Mouse (Mus musculus): ENCODE measurements around the gene Mapk8ip1. TPM values are rescaled to one million over a fixed set of nuclear protein-coding genes. Genes with fewer than 3 reads are reported as not detected.

Mapk8ip1 gene
- polyA plus RNA-seq (2012; rRNA removed; ENCODE audit: low replicate concordance): 31.3 and 54.1 TPM in 2 replicates

DNA sequence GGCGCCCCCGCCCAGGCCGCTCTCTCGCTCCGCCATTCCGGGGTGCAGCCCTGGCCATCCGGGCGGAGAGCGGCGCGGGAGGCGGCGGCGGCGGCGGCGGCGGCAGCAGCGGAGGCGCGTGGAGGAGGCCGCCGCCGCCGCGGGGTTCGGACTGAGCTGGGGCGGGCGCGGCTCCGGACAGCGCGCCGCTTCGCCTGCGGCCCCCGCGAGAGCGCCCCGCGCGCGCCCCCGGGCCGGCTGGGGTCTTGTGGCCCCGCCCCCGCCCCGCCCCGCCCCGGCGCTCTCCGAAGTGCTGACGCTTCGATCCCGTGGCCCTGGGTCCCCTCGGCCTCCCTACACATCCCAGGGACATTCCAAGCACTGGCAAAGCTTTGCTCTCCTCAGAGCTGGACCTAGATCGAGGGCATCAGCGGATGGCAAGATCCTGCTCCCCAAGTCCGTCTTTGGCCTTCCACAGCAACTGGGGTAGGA, at the start of gene Mapk8ip1:
Gene Mapk8ip1 (minus strand): TSS at position 173 of the 471 bp plus-strand sequence.

DNA sequence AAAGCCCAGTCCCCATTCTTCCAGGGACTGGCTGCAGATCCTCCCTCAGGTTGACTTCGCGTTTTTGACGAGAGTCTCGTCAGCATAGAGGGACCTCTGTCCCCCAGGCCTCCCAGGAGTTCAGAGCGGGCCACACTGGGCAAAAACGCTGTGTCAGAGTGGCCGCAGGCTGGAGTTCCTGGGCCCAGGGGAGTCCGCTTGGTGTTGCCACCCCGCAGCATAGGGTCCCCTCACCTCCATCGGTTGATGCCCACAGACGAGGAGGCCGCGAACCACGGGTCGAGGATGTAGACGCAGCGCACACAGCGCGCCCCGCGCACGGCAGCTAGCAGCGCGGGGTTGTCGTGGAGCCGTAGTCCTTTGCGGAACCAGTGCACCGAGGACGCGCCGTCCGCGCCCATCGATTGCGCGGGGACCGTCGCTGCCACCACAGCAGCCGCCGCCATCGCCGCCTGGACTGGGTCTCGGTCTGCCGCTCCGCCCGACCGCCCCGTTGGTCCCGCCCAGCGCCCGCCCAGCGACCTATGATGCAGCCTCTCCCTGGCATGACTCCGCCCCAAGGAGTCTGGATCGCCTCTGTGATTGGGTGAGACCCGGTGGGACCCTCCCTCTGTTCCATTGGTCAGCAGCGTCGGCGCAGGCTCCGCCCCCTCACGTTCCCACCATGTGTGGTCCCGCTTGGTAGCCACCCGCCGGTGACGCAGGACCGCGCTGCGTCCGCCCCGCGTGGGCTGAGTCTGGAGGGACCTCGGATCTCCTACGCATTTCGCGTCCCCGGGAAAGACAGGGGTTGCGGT, 32.7 kb upstream of the Mapk8ip1 start, which contains the start of gene Cry2:
Gene Cry2 (minus strand): TSS at position 466 of the 797 bp plus-strand sequence.

DNA sequence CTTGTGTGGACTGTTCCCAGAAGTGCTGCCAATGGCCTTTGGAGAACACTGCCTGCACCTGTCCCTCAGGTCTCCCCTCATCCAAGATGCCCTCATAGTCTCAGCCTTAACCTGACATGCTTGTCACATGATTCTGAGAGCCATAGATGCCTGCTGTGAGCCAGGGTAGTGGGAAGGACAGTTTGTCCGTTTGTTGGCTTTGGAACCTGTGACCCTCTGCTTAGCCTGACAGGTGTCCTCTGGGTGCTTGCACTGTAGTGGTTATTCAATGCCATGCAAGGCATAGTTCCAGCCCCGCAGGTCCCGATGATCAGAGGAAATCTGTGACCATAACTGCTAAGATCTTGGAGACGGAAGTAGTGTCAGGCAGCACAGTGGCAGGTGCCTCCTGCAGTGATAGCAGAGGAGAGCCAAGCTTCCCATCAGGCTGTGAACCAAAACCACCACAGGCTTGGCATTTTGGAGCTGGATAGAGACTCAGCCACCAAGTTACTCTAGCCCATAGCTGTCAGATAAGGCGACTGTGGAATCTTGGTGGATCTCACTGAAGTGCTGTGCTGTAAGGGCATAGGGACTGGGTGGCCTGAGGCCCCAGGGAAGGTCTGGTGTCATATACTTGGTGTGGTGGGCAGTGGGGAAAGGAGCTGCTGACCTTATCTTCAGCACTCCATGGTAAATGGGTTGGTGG, 19.0 kb downstream of the Mapk8ip1 start, which contains the start of gene 1700029I15Rik:
Gene 1700029I15Rik (plus strand): TSS at position 638 of the 688 bp plus-strand sequence.

DNA sequence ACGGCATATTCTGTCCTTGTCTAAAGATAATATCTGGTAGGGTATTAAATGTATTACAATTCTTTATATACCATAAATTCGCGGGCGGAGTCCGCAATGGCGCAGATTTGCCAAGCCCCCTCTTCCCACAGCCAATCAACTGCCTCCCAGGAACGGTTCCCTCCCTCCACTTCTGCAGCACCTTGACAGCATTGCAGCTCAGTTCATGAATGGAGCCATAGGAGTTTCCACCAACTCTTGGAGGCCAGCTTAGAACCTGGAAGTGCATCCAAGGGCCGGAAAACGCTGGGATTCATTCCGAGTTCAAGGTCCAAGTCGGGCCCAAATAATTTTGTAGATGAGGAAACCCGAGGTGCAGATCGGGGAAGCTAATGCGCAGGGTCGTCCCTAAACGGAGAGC, 26.5 kb downstream of the Mapk8ip1 start, which contains the start of the genes Pex16 and Large2:
Gene Pex16 (plus strand): TSS at position 163 of the 400 bp plus-strand sequence.
Gene Large2 (minus strand): TSS at position 356 of the 400 bp plus-strand sequence.

Other genes starting within 250 kb of the Mapk8ip1 start
- 162 and 186 TPM in 2 replicates for gene Pex16, start 26.6 kb downstream of the Mapk8ip1 start, polyA plus RNA-seq (2012; rRNA removed; ENCODE audit: low replicate concordance)
- gene Large2, start 26.4 kb downstream of the Mapk8ip1 start, polyA plus RNA-seq (2012; rRNA removed; ENCODE audit: low replicate concordance): 16.2 and 21.5 TPM in 2 replicates
- 10.7 and 12.1 TPM in 2 replicates for gene 1700029I15Rik, start 18.7 kb downstream of the Mapk8ip1 start, polyA plus RNA-seq (2012; rRNA removed; ENCODE audit: low replicate concordance)
- 30.3 and 36.4 TPM in 2 replicates for gene Cry2, start 32.8 kb upstream of the Mapk8ip1 start, polyA plus RNA-seq (2012; rRNA removed; ENCODE audit: low replicate concordance)
- 60.0 and 64.3 TPM in 2 replicates for gene Slc35c1, start 59.3 kb upstream of the Mapk8ip1 start, polyA plus RNA-seq (2012; rRNA removed; ENCODE audit: low replicate concordance)
- 108 and 121 TPM in 2 replicates for gene Chst1, start 198.4 kb upstream of the Mapk8ip1 start, polyA plus RNA-seq (2012; rRNA removed; ENCODE audit: low replicate concordance)